Mouse (Mus musculus): ENCODE results near the gene Kif1b.

- no peak for TF ChIP-seq POLR2A (IDR thresholded peaks at IDR 0.05; ENCODE audit: borderline replicate concordance, extremely low read depth, low read depth, low read length)
- TF ChIP-seq CTCF (IDR thresholded peaks at IDR 0.05; ENCODE audit: insufficient read depth, low read length), result no peak
Measured at GRCm38 (mm10) chr4:149173661-149174060, 133.8 kb downstream of the Kif1b start.

Measured in lung, adult 2 months (tissue).